Mouse (Mus musculus) limb, embryonic 11.5 days (tissue): ENCODE measurements around the gene Txnrd2. TPM values are rescaled to one million over a fixed set of nuclear protein-coding genes. Genes with fewer than 3 reads are reported as not detected.
A peak's percentile ranks its signal among the peaks of the same experiment; 100 is the strongest.

ENCODE experiments used
- ATAC-seq: fragments of 200-750 bp; cut with Nextera tagmentation; 2 replicates; pipeline ENCODE4 v1.8.0; 2017; ENCODE audit warnings: low read depth; ENCODE audit not compliant: insufficient number of reproducible peaks, low FRiP score, low TSS enrichment
- DNase-seq: peaks from one replicate; pipeline ENCODE4 v3.0.0-alpha.2; 2015; ENCODE audit warnings: low spot score
- H3K27ac ChIP-seq: fragments of 300-500 bp; sonication (generic); replicated peaks from 2 replicates; pipeline ENCODE4 v1.5.1; 2014; ENCODE audit warnings: low read depth, mild to moderate bottlenecking, low read length
- H3K27me3 ChIP-seq: fragments of 300-500 bp; sonication (generic); 2 replicates; pipeline ENCODE4 v1.6.1; 2014; ENCODE audit warnings: mild to moderate bottlenecking, low read length, mixed read lengths; ENCODE audit not compliant: control insufficient read depth, insufficient read depth
- H3K36me3 ChIP-seq: fragments of 300-500 bp; sonication (generic); 2 replicates; pipeline ENCODE4 v1.6.1; 2014; ENCODE audit warnings: mild to moderate bottlenecking, low read length, moderate library complexity, mixed read lengths; ENCODE audit not compliant: control insufficient read depth, insufficient read depth
- H3K4me1 ChIP-seq: fragments of 300-500 bp; sonication (generic); 2 replicates; pipeline ENCODE4 v1.6.1; 2014; ENCODE audit warnings: low read length, mixed read lengths; ENCODE audit not compliant: control insufficient read depth, insufficient read depth
- H3K4me2 ChIP-seq: fragments of 300-500 bp; sonication (generic); 2 replicates; pipeline ENCODE4 v1.6.1; 2014; ENCODE audit warnings: low read depth, mild to moderate bottlenecking, moderate library complexity; ENCODE audit not compliant: severe bottlenecking
- H3K4me3 ChIP-seq: fragments of 300-500 bp; sonication (generic); 2 replicates; pipeline ENCODE4 v1.5.1; 2014; ENCODE audit warnings: low read depth, low read length
- H3K9ac ChIP-seq: fragments of 300-500 bp; sonication (generic); 2 replicates; pipeline ENCODE4 v1.6.1; 2014; ENCODE audit warnings: mild to moderate bottlenecking, low read length
- H3K9me3 ChIP-seq: fragments of 300-500 bp; sonication (generic); 2 replicates; pipeline ENCODE4 v1.6.1; 2016; ENCODE audit warnings: low read length; ENCODE audit not compliant: control insufficient read depth
- WGBS: fragments of 180-500 bp; shearing (Covaris S2); extraction: QIAGEN DNeasy Blood & Tissue Kit; methylation state at CpG from one replicate; pipeline ENCODE4 v1.1.7; 2014; 5-methylcytosine and 5-hydroxymethylcytosine counted together
- polyA plus RNA-seq: library from polyadenylated mRNA; unstranded; fragments of >200 nt; fragmentation: Nextera tagmentation; extraction: Ambion mirVana; gene quantifications from 2 replicates; pipeline ENCODE4 v1.2.1, GENCODE M21; 2014

Txnrd2 gene
- polyA plus RNA-seq, 1 experiment from 2014 or later, result 21.9 TPM

GRCm38 (mm10) chr16:18426802-18427280 lies 657 bp downstream of the Txnrd2 start, which contains the start of gene Comt:
TSS of gene Comt (minus strand) at chr16:18426852.
- ATAC-seq (no peak; the same call in 1 of the 2 replicates), DNase-seq (no peak)
- H3K9ac ChIP-seq, result peak within 1 kb of the TSS; percentile 81
- peak within 1 kb of the TSS; percentile 65 for H3K4me2 ChIP-seq
- 0 out of 2 replicates have a peak within 1 kb of the TSS, but pooled peaks have one; percentile 21 for H3K27ac ChIP-seq
- peaks cover 6% of the 10 kb centered on the region for H3K36me3 ChIP-seq
- H3K4me3 ChIP-seq, result peak within 1 kb of the TSS; percentile 84
- no peaks in the 10 kb centered on the region for H3K27me3 ChIP-seq
- no peaks in the 10 kb centered on the region for H3K9me3 ChIP-seq
- WGBS, result 63% methylated on average over 5 of the region's 5 CpGs
- peaks cover 15% of the 10 kb centered on the region for H3K4me1 ChIP-seq

- WGBS, result 85% methylated on average over 5 of the region's 5 CpGs
- H3K27ac ChIP-seq, result no peak overlapping the region
- ATAC-seq, result no peak
Measured at GRCm38 (mm10) chr16:18428011-18428515, 1.9 kb downstream of the Txnrd2 start.

GRCm38 (mm10) chr16:18428516-18429042 lies 2.4 kb downstream of the Txnrd2 start:
- no peak for ATAC-seq
- no peak overlapping the region for H3K4me2 ChIP-seq

More at GRCm38 (mm10) chr16:18428011-18428515, 1.9 kb downstream of the Txnrd2 start:
- Histone ChIP-seq H3K9me3 (no peaks in the 10 kb centered on the region), H3K27me3 (no peaks in the 10 kb centered on the region), H3K4me2 (no peak overlapping the region), H3K9ac (no peak overlapping the region), H3K4me3 (no peak overlapping the region), H3K36me3 (peaks cover 6% of the 10 kb centered on the region), H3K4me1 (peaks cover 15% of the 10 kb centered on the region)
- DNase-seq, result no peak

GRCm38 (mm10) chr16:18429641-18430040 lies 3.5 kb downstream of the Txnrd2 start:
- H3K27ac ChIP-seq, result no peak overlapping the region
- H3K36me3 ChIP-seq, result peaks cover 2% of the 10 kb centered on the region; the same call in 1 of the 2 replicates
- no peaks in the 10 kb centered on the region for H3K27me3 ChIP-seq
- H3K9me3 ChIP-seq, result no peaks in the 10 kb centered on the region
- H3K4me3 ChIP-seq, result 0 out of 2 replicates have a peak overlapping the region, but pooled peaks have one; percentile 3
- 89% methylated on average over 8 of the region's 8 CpGs for WGBS
- DNase-seq, result no peak
- H3K9ac ChIP-seq, result no peak overlapping the region
- ATAC-seq, result no peak
- H3K4me2 ChIP-seq, result no peak overlapping the region
- H3K4me1 ChIP-seq, result peaks cover 15% of the 10 kb centered on the region

More at GRCm38 (mm10) chr16:18428516-18429042, 2.4 kb downstream of the Txnrd2 start:
- WGBS, result 85% methylated on average over 7 of the region's 7 CpGs
- Histone ChIP-seq H3K4me3 (no peak overlapping the region), H3K27me3 (no peaks in the 10 kb centered on the region), H3K4me1 (peaks cover 15% of the 10 kb centered on the region), H3K27ac (no peak overlapping the region), H3K9me3 (no peaks in the 10 kb centered on the region), H3K36me3 (peaks cover 2% of the 10 kb centered on the region; the same call in 1 of the 2 replicates), H3K9ac (no peak overlapping the region)
- DNase-seq, result no peak

- H3K4me3 ChIP-seq, result no peak overlapping the region
- peak; percentile 38 for DNase-seq
Measured at GRCm38 (mm10) chr16:18430641-18431212, 4.5 kb downstream of the Txnrd2 start.

GRCm38 (mm10) chr16:18433341-18433920 lies 7.2 kb downstream of the Txnrd2 start:
- DNase-seq, result no peak
- Histone ChIP-seq H3K27ac (no peak overlapping the region), H3K36me3 (peaks cover 8% of the 10 kb centered on the region; the same call in 1 of the 2 replicates), H3K4me2 (no peak overlapping the region), H3K27me3 (no peaks in the 10 kb centered on the region), H3K9ac (no peak overlapping the region), H3K4me1 (peaks cover 3% of the 10 kb centered on the region; the same call in 1 of the 2 replicates), H3K9me3 (no peaks in the 10 kb centered on the region), H3K4me3 (no peak overlapping the region)
- WGBS, result 92% methylated on average over 5 of the region's 5 CpGs
- ATAC-seq, result no peak

More at GRCm38 (mm10) chr16:18430641-18431212, 4.5 kb downstream of the Txnrd2 start:
- Histone ChIP-seq H3K9ac (no peak overlapping the region), H3K27ac (no peak overlapping the region), H3K36me3 (peaks cover 2% of the 10 kb centered on the region; the same call in 1 of the 2 replicates), H3K4me1 (peaks cover 8% of the 10 kb centered on the region), H3K4me2 (no peak overlapping the region), H3K27me3 (no peaks in the 10 kb centered on the region), H3K9me3 (no peaks in the 10 kb centered on the region)
- no peak for ATAC-seq
- WGBS, result 53% methylated on average over 8 of the region's 8 CpGs

- WGBS, result 79% methylated on average over 6 of the region's 6 CpGs
- DNase-seq (no peak), ATAC-seq (no peak)
- Histone ChIP-seq H3K27ac (no peak overlapping the region), H3K27me3 (no peaks in the 10 kb centered on the region), H3K4me3 (no peak overlapping the region), H3K4me1 (no peaks in the 10 kb centered on the region), H3K9me3 (no peaks in the 10 kb centered on the region), H3K36me3 (peaks cover 11% of the 10 kb centered on the region; the same call in 1 of the 2 replicates), H3K9ac (no peak overlapping the region), H3K4me2 (no peak overlapping the region)
Measured at GRCm38 (mm10) chr16:18436128-18436527, 9.9 kb downstream of the Txnrd2 start.

- H3K36me3 ChIP-seq, result peaks cover 9% of the 10 kb centered on the region
- no peaks in the 10 kb centered on the region for H3K27me3 ChIP-seq
- peak; percentile 65 for ATAC-seq
- H3K4me3 ChIP-seq, result no peak overlapping the region
- H3K9me3 ChIP-seq, result no peaks in the 10 kb centered on the region
- H3K4me1 ChIP-seq, result no peaks in the 10 kb centered on the region
- WGBS, result 33% methylated on average over 8 of the region's 8 CpGs
- no peak overlapping the region for H3K4me2 ChIP-seq
- no peak overlapping the region for H3K9ac ChIP-seq
- no peak overlapping the region for H3K27ac ChIP-seq
- DNase-seq, result peak; percentile 98
Measured at GRCm38 (mm10) chr16:18443385-18443841, 17.2 kb downstream of the Txnrd2 start.
